Mouse (Mus musculus) thymus, adult 2 months (tissue): ENCODE measurements at regions not wholly inside any gene's neighbourhood (a gene's known extent, or its start where the extent isn't known, plus 50 kb on each side); places are given as distances from the start of the nearest gene placed in this dataset.

Source experiments
- CTCF ChIP-seq: fragments of 200-500 bp; IDR thresholded peaks from 2 replicates; pipeline ENCODE4 v1.5.1; 2012; ENCODE audit warnings: mild to moderate bottlenecking, control low read depth, low read length, moderate library complexity, borderline replicate concordance; ENCODE audit not compliant: control insufficient read depth, poor library complexity, insufficient read depth; ENCODE audit errors: extremely low read depth
- POLR2A ChIP-seq: fragments of 200-500 bp; IDR thresholded peaks from 2 replicates; pipeline ENCODE4 v1.6.1; 2012; ENCODE audit warnings: mild to moderate bottlenecking, low read length, control low read depth, moderate library complexity; ENCODE audit not compliant: control insufficient read depth, poor library complexity, insufficient read depth; ENCODE audit errors: extremely low read depth

DNA sequence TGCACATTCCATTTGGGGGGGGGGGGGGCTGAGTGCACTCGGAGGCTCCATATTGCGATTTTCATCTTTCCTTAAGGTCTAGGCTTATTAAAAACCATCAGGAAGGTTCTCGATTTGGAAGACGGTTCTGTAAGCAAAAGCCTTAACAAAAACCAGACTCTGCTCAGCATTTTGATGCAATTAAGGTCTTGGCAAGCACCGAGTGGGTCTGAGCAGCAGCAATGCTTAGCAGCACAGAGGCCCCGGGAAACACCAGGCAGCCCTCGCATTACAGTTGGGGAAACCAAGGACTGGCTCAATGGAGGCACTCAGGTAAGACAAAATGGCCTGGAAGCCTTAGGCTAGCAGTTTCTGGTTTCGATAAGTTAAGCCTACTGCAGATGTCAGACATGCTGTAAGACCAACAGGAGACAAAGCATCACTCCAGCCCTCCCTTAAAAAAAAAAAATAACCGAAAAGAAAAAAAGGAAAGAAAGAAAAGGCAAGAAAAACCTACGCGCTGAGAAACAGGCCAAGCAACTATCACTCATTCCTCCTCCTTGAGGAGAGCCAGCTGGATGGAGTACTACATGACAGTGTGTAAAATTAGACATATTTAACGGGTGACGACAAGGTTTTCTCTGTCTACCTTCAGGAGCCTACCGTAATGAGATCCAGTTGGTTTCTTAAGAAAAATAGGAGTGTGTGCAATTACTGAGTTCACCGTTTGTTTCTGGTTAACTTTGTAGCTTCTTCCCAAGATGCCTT, 436.3 kb upstream of the Zmiz1 start:
- TF ChIP-seq CTCF (no peak), POLR2A (no peak)
